Mouse (Mus musculus) limb, embryonic 12.5 days (tissue): ENCODE data around the gene Slc16a5. TPM values are rescaled to one million over a fixed set of nuclear protein-coding genes. Genes with fewer than 3 reads are reported as not detected.

Experiments
- ATAC-seq: fragments of 200-750 bp; cut with Nextera tagmentation; 2 replicates; pipeline ENCODE4 v1.8.0; 2017; ENCODE audit warnings: low read depth, moderate TSS enrichment; ENCODE audit not compliant: insufficient number of reproducible peaks, insufficient read depth, low FRiP score, low TSS enrichment
- H3K27ac ChIP-seq: fragments of 300-500 bp; sonication (generic); 2 replicates; pipeline ENCODE4 v1.5.1; 2016; ENCODE audit warnings: mild to moderate bottlenecking, moderate library complexity
- H3K27me3 ChIP-seq: fragments of 300-500 bp; sonication (generic); 2 replicates; pipeline ENCODE4 v1.6.1; 2016; ENCODE audit warnings: mild to moderate bottlenecking, moderate library complexity
- H3K36me3 ChIP-seq: fragments of 300-500 bp; sonication (generic); 2 replicates; pipeline ENCODE4 v1.6.1; 2016; ENCODE audit warnings: mild to moderate bottlenecking, moderate library complexity
- H3K4me1 ChIP-seq: fragments of 300-500 bp; sonication (generic); replicated peaks from 2 replicates; pipeline ENCODE4 v1.6.1; 2016
- H3K4me2 ChIP-seq: fragments of 300-500 bp; sonication (generic); 2 replicates; pipeline ENCODE4 v1.6.1; 2016; ENCODE audit warnings: mild to moderate bottlenecking, moderate library complexity
- H3K4me3 ChIP-seq: fragments of 300-500 bp; sonication (generic); replicated peaks from 2 replicates; pipeline ENCODE4 v1.5.1; 2016; ENCODE audit warnings: mild to moderate bottlenecking
- H3K9ac ChIP-seq: fragments of 300-500 bp; sonication (generic); replicated peaks from 2 replicates; pipeline ENCODE4 v1.6.1; 2016; ENCODE audit warnings: mild to moderate bottlenecking, moderate library complexity
- H3K9me3 ChIP-seq: fragments of 300-500 bp; sonication (generic); 2 replicates; pipeline ENCODE4 v1.6.1; 2016; ENCODE audit warnings: mild to moderate bottlenecking, moderate library complexity
- WGBS: fragments of 180-500 bp; shearing (Covaris S2); methylation state at CpG from one replicate; pipeline ENCODE4 v1.1.7; 2016; 5-methylcytosine and 5-hydroxymethylcytosine counted together
- polyA plus RNA-seq: library from polyadenylated mRNA; unstranded; fragments of >200 nt; fragmentation: Nextera tagmentation; extraction: Ambion mirVana; gene quantifications from 2 replicates; pipeline ENCODE4 v1.2.1, GENCODE M21; 2016

Gene Slc16a5
- polyA plus RNA-seq, 1 experiment from 2014 or later, result not detected

DNA sequence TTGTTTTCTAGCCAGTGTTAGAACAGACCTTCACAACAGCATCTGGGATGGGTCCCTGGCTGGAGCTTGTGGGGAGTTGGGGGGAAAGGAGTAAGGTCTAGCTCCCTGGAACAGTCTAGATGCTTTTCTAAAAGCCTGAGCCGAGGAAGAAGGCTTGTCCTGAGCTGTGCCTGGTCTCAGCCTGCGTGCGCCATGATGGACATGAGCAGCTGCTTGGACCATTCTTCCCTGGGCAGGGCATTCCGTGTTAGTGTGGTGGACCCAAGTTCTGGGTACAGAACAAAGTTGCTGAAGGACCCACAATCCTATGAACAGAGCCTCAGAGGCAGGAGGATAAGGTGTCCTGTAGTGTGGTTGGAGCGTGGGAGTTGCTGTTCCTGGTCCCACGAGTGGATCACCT, 31.7 kb upstream of the Slc16a5 start:
- peaks cover 12% of the 10 kb centered on the region for H3K4me1 ChIP-seq
- no peak for ATAC-seq
- H3K9ac ChIP-seq, result no peak overlapping the region
- H3K4me2 ChIP-seq, result no peak overlapping the region
- H3K27me3 ChIP-seq, result no peaks in the 10 kb centered on the region
- H3K9me3 ChIP-seq, result no peaks in the 10 kb centered on the region
- no peak overlapping the region for H3K4me3 ChIP-seq
- WGBS, result 93% methylated on average over 6 of the region's 6 CpGs
- peaks cover 70% of the 10 kb centered on the region for H3K36me3 ChIP-seq
- no peak overlapping the region for H3K27ac ChIP-seq

DNA sequence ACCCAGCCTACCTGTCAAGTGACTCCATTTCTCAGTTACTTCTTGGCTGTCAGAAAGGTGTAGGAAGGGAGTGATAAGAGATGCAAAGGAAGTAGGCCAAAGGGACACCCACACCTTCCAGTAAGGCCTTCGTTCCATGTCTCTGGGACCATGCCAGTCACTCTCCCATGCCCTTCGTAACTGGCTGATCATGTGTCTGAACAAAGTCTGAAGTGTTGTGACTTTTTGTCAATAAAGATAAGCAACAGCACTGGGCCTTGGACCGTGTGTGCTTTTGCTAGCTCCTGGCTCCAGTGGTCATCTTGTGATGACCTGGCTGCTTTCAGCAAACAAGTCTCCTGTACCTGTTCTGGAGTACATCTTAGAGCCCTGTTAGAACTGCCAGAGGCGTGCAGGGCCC, 29.5 kb upstream of the Slc16a5 start:
- H3K36me3 ChIP-seq, result peaks cover 49% of the 10 kb centered on the region
- no peak overlapping the region for H3K4me2 ChIP-seq
- WGBS, result 79% methylated on average over 4 of the region's 4 CpGs
- H3K9ac ChIP-seq, result no peak overlapping the region
- H3K27ac ChIP-seq, result no peak overlapping the region
- no peaks in the 10 kb centered on the region for H3K27me3 ChIP-seq
- H3K4me1 ChIP-seq, result peaks cover 19% of the 10 kb centered on the region
- no peak overlapping the region for H3K4me3 ChIP-seq
- no peaks in the 10 kb centered on the region for H3K9me3 ChIP-seq
- ATAC-seq, result no peak

- no peak overlapping the region for H3K27ac ChIP-seq
- no peak overlapping the region for H3K9ac ChIP-seq
- H3K4me2 ChIP-seq, result no peak overlapping the region
- peaks cover 49% of the 10 kb centered on the region for H3K36me3 ChIP-seq
- no peaks in the 10 kb centered on the region for H3K27me3 ChIP-seq
- no peaks in the 10 kb centered on the region for H3K9me3 ChIP-seq
- 82% methylated on average over 6 of the region's 6 CpGs for WGBS
- H3K4me1 ChIP-seq, result peaks cover 15% of the 10 kb centered on the region
- no peak for ATAC-seq
- H3K4me3 ChIP-seq, result no peak overlapping the region
Measured at GRCm38 (mm10) chr11:115433342-115433741, 28.9 kb upstream of the Slc16a5 start.

- peaks cover 26% of the 10 kb centered on the region for H3K36me3 ChIP-seq
- H3K4me3 ChIP-seq, result peak overlapping the region; percentile 33
- H3K4me1 ChIP-seq, result peaks cover 15% of the 10 kb centered on the region
- ATAC-seq, result peak; percentile 54; the same call in 1 of the 2 replicates
- no peaks in the 10 kb centered on the region for H3K27me3 ChIP-seq
- peak overlapping the region; percentile 35; the same call in 1 of the 2 replicates for H3K27ac ChIP-seq
- H3K9ac ChIP-seq, result peak overlapping the region; percentile 50
- peak overlapping the region; percentile 66 for H3K4me2 ChIP-seq
- 0 out of 2 replicates have a peak, but pooled peaks cover 6% of the 10 kb centered on the region for H3K9me3 ChIP-seq
- WGBS, result 6% methylated on average over 31 of the region's 31 CpGs
Measured at GRCm38 (mm10) chr11:115435596-115436337, 26.5 kb upstream of the Slc16a5 start.

DNA sequence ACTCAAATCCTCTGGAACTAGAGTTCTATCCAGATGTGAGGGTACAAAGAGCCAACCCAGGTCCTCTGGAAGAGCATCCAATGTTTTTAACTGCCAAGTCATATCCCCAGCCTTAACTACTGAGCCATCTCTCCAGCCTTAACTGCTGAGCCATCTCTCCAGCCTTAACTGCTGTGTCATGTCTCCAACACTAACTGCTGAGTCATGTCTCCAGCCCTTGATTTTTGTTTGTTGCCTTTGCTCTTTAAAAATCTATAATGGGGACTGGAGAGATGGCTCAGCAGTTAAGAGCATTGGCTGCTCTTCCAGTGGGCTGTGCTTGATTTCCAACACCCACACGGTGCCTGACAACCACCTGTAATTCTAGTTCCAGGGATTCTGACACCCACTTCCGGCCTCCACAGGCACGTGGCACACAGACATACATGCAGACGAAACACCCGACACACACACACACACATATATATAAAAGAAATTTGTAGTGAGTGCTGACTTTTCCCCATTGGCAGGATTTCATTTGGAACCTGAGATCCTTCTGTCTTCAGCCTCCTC, 24.6 kb upstream of the Slc16a5 start:
- Histone ChIP-seq H3K4me1 (peaks cover 21% of the 10 kb centered on the region), H3K9me3 (0 out of 2 replicates have a peak, but pooled peaks cover 6% of the 10 kb centered on the region), H3K4me2 (no peak overlapping the region), H3K36me3 (peaks cover 7% of the 10 kb centered on the region), H3K4me3 (no peak overlapping the region), H3K27me3 (no peaks in the 10 kb centered on the region; the same call in 1 of the 2 replicates), H3K27ac (no peak overlapping the region), H3K9ac (no peak overlapping the region)
- WGBS, result 79% methylated on average over 5 of the region's 5 CpGs
- ATAC-seq, result no peak

GRCm38 (mm10) chr11:115439326-115439725, 22.9 kb upstream of the Slc16a5 start:
- Histone ChIP-seq H3K4me2 (no peak overlapping the region), H3K27ac (no peak overlapping the region), H3K4me3 (no peak overlapping the region), H3K9ac (no peak overlapping the region), H3K36me3 (no peaks in the 10 kb centered on the region), H3K9me3 (0 out of 2 replicates have a peak, but pooled peaks cover 6% of the 10 kb centered on the region), H3K27me3 (no peaks in the 10 kb centered on the region; the same call in 1 of the 2 replicates), H3K4me1 (peaks cover 21% of the 10 kb centered on the region)
- WGBS, result 83% methylated on average over 3 of the region's 3 CpGs
- no peak for ATAC-seq

- Histone ChIP-seq H3K27me3 (no peaks in the 10 kb centered on the region; the same call in none of the 2 replicates), H3K4me3 (no peak within 1 kb of the TSS), H3K27ac (no peak within 1 kb of the TSS), H3K9ac (no peak within 1 kb of the TSS), H3K4me2 (no peak within 1 kb of the TSS), H3K9me3 (0 out of 2 replicates have a peak, but pooled peaks cover 6% of the 10 kb centered on the region), H3K36me3 (no peaks in the 10 kb centered on the region), H3K4me1 (peaks cover 21% of the 10 kb centered on the region)
- ATAC-seq, result no peak
- 93% methylated on average over 9 of the region's 9 CpGs for whole genome bisulfite sequencing
Measured at GRCm38 (mm10) chr11:115439906-115440595, 22.2 kb upstream of the Slc16a5 start, which contains the start of gene Trim80. TSS of gene Trim80 (plus strand) at chr11:115440545.

DNA sequence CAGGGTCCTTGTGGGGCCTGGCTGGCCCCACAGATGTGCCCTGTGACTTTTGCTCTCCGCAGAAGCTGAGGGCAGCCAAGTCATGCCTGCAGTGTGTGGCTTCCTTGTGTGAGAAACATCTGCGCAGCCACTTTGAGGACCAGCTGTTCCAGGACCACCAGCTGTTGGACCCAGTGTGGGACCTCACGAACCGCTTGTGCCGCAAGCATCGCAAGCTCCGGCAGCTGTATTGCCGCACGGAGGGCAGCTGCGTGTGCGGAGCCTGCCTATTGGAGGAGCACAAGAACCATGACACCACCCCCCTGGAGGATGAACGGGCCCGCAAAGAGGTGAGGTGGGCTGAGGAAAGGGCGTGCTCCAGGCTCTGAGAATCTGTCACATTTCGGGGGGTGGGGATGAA, 20.9 kb upstream of the Slc16a5 start:
- Histone ChIP-seq H3K36me3 (no peaks in the 10 kb centered on the region), H3K27ac (no peak overlapping the region), H3K9ac (no peak overlapping the region), H3K4me3 (no peak overlapping the region), H3K4me1 (peaks cover 9% of the 10 kb centered on the region), H3K27me3 (no peaks in the 10 kb centered on the region; the same call in none of the 2 replicates), H3K9me3 (0 out of 2 replicates have a peak, but pooled peaks cover 6% of the 10 kb centered on the region), H3K4me2 (no peak overlapping the region)
- WGBS, result 47% methylated on average over 15 of the region's 15 CpGs
- 0 out of 2 replicates have a peak, but pooled peaks have one; percentile 20 for ATAC-seq

DNA sequence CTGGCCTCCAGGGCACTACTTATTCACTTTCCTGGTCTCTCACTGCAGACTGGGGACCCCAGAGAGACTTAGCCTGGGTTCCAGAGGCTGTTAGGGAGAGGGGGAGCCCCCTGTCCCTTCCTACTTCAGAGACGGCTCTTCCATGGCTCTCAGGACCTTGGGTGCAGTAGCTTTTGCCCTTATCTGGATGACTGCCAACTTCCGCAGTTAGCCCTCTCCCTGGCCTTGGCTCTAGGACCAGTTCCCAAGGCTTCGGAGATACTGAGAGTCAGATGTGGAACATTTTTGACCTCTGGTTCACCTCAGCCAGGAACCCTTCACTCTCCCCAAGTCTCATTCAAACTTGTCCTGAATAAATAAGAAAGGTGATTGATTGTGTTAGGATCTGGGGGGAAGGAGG, 15.4 kb upstream of the Slc16a5 start:
- H3K27ac ChIP-seq, result no peak overlapping the region
- no peak for ATAC-seq
- H3K9ac ChIP-seq, result no peak overlapping the region; the same call in 1 of the 2 replicates
- H3K36me3 ChIP-seq, result no peaks in the 10 kb centered on the region
- H3K27me3 ChIP-seq, result no peaks in the 10 kb centered on the region; the same call in 1 of the 2 replicates
- H3K9me3 ChIP-seq, result no peaks in the 10 kb centered on the region
- H3K4me2 ChIP-seq, result no peak overlapping the region
- H3K4me3 ChIP-seq, result no peak overlapping the region
- 0 out of 2 replicates have a peak, but pooled peaks cover 12% of the 10 kb centered on the region for H3K4me1 ChIP-seq
- 81% methylated on average over 3 of the region's 3 CpGs for WGBS

DNA sequence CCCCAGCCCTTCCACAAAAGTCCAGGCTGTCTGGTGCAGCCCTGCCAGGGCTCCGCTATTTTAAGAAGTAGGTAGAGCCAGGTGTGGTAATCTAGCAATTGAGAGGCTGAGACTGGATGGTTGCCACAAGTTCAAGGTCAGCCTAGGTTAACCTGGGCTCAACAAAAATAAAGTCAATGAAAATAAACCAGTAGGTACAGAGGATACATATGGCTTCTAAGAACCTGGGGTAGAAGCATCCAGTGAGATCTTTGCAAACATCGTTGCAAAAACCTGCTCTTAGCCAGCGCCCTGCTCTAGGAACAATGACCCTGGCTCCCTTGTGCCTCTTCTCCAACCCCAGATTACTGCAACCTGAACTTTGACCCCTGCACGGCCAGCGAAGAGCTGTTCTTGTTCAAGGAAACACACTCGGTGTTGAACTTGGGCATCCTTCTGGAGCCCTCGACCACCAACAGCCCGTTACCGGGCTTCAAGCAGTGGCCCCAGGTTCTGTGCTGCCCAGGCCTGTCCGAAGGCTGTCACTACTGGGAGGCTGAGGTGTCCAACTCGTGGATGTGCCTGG, 14.9 kb upstream of the Slc16a5 start:
- no peaks in the 10 kb centered on the region; the same call in 1 of the 2 replicates for H3K27me3 ChIP-seq
- WGBS, result 85% methylated on average over 11 of the region's 11 CpGs
- no peaks in the 10 kb centered on the region for H3K9me3 ChIP-seq
- no peak overlapping the region for H3K4me3 ChIP-seq
- no peak overlapping the region for H3K9ac ChIP-seq
- no peak overlapping the region for H3K27ac ChIP-seq
- ATAC-seq, result no peak
- 0 out of 2 replicates have a peak, but pooled peaks cover 14% of the 10 kb centered on the region for H3K4me1 ChIP-seq
- H3K4me2 ChIP-seq, result no peak overlapping the region
- no peaks in the 10 kb centered on the region for H3K36me3 ChIP-seq

DNA sequence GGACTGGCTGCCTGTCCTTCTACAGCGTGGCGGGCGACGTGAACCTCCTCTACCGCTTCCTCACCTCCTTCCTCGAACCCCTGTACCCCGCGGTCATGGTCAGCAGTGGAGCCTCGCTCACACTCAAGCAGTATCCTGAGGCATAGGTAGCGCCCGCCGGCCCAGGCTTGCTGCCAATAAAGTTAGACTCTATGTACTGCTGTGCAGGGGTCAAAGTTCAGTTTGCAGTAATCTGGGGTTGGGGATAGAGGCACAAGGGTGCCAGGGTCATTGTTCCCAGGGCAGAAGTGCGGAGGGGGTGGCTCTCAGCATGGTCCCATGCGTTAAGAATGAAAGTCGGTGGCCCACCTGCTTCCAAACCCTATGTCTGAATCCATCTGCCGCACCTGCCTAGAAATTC, 14.2 kb upstream of the Slc16a5 start:
- WGBS, result 79% methylated on average over 16 of the region's 16 CpGs
- Histone ChIP-seq H3K4me3 (no peak overlapping the region), H3K9me3 (no peaks in the 10 kb centered on the region), H3K4me2 (no peak overlapping the region), H3K9ac (no peak overlapping the region), H3K4me1 (0 out of 2 replicates have a peak, but pooled peaks cover 14% of the 10 kb centered on the region), H3K27ac (no peak overlapping the region), H3K36me3 (no peaks in the 10 kb centered on the region), H3K27me3 (no peaks in the 10 kb centered on the region; the same call in 1 of the 2 replicates)
- no peak for ATAC-seq
